Mouse (Mus musculus): ENCODE data around the gene Wnt5b.

Wnt5b gene

GRCm38 (mm10) chr6:119521931-119522391, 22.2 kb downstream of the Wnt5b start:
- in situ Hi-C loops (cut with MboI, MseI) = no loop called here

DNA sequence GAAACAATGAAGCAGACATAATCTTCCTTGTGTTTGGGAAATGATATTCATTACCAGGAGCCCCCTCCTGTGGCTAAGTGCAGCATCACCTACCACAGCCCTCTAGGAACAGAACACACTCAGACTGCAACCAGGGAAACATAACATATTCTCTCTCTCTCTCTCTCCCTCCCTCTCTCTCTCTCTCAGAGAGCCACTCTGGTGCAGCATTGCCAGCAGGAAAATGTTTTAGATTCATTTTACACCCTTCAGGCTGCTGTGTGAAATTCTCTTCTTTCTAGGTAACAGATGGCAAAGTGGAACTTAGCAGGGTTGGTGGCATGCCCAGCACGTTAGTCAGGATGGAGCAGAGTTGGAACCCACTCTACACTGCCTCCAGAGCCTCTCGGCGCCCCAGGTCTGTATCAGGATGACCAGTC, 22.7 kb downstream of the Wnt5b start:
- in situ Hi-C loops (cut with MboI, MseI) = no loop called here

- in situ Hi-C loops (cut with MboI, MseI) = no loop called here
Observed at GRCm38 (mm10) chr6:119520731-119521130, 23.4 kb downstream of the Wnt5b start.

DNA sequence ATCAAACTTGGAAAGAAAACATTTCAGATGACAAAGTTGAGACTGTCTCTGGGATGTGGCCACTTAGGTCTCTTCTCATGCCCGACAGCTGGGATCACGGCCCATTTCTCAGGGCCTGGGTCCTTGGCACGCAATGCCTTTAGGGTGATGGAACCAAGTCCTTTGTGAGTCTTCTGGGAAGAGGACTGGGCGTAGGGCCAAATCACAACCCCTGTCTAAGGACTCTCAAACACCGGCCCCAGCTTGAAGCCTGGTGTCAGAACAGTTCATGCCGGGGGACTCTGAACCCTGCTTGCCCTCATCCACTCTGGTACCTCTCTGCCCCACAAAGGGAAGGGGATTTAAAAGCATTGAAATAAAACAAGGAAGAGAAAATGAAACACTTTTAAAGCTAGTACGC, 30.1 kb downstream of the Wnt5b start:
- in situ Hi-C loops (cut with MboI, MseI) = no loop called here

GRCm38 (mm10) chr6:119513452-119513851, 30.7 kb downstream of the Wnt5b start:
- in situ Hi-C loops (cut with MboI, MseI) = no loop called here

DNA sequence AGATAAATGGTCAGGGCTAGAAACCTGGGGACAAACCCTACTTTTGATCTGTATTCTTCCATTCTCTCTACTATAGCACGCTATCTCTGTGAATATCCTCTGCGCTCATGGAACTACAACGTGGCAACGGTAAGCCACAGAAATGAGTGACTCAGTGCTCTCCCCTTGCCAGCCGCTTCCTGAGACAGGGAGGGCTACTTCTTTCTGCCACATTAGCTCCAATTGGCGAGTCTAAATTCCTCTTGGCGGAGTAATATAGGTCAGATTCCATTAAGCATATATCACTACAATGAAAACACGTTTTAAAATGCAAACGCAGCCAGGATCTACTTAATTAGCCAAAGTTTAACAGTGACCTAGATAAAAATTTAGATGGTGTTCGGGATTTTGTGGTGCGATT, 31.4 kb downstream of the Wnt5b start:
- in situ Hi-C loops (cut with MboI, MseI) = no loop called here

DNA sequence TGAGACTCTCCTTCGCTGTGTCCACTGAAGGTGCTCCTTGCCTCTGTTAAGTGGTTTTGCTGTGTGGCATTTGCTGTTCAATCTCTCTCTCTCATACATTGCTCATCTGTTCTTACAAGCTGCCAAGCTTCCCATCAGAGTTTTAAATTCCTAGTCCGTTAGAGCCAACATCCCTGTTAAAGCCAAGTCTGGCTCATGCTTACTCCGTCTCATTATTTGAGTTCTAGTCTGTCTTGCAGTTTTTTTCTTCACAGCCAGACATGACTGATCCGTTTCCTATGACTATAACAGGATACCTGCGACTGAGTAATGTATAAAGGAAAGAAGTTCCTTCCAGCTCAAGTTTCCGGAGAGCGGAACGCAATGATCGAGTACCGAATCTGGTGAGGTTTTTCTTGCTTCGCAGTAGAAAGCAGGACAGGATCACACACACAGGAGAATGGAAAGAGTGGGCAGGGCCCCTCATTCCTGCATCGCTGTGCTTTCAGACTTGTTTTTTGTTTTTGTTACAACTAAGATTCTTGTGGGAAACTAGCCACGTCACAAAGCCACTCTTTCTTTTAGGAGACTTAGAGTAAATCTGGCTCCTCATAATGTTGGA, 34.6 kb downstream of the Wnt5b start:
- in situ Hi-C loops (cut with MboI, MseI) = no loop called here

- in situ Hi-C loops (cut with MboI, MseI) = no loop called here
Observed at GRCm38 (mm10) chr6:119508634-119509375, 35.3 kb downstream of the Wnt5b start.

- in situ Hi-C loops (cut with MboI, MseI) = no loop called here
Observed at GRCm38 (mm10) chr6:119508221-119508620, 35.9 kb downstream of the Wnt5b start.

DNA sequence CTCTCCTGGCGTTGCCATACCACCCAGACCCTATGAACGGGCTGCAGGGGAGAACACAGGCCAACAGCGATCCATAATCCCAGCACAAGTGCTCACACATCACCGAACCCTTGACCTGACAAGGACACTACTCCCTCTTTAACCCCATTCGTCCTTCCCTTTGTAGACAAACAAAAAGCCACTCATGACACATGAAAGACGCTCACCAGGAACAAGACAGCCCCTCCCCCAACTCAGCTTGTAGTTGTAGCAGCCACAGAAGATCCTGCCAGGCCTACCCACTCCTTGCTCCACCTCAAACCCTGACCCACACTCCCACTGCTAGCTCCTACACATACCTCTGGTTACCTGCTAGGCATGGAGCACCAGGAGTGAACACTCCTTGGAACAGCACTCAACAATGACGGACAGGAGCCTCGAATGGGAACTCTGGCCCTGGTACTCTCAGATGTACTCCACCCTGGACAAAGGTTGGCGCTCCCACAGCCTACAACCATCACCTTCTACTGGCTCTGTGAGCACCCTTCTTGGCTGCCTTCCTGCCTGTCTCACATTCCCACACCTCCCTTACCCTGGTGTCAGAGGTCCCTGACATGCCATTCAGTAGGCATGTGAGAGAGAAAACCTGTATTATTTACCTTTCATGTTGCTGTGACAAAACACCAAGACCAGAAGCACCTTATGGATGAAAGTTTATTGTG, 38.5 kb downstream of the Wnt5b start:
- in situ Hi-C loops (cut with MboI, MseI) = no loop called here

DNA sequence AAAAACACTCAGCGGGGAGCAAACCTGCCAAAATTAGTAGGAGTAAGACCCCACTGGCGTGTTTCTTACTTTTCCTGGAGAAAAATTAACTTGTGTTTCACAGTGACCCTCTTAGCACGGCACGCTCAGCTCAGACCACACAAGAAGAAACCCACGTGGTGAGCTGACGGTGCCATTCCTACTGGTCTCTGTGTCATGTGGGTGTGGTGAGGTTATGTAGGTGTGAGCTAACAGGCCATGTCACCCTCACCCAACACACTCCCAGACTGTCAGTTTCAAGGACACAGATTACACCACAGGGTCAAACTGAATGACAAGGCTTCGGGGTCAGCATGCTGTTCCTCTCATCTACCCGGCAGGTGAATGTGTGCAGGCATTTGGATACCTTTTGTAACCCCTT, 39.4 kb downstream of the Wnt5b start:
- in situ Hi-C loops (cut with MboI, MseI) = no loop called here

- in situ Hi-C loops (cut with MboI, MseI) = no loop called here
Observed at GRCm38 (mm10) chr6:119502031-119502430, 42.1 kb downstream of the Wnt5b start.

DNA sequence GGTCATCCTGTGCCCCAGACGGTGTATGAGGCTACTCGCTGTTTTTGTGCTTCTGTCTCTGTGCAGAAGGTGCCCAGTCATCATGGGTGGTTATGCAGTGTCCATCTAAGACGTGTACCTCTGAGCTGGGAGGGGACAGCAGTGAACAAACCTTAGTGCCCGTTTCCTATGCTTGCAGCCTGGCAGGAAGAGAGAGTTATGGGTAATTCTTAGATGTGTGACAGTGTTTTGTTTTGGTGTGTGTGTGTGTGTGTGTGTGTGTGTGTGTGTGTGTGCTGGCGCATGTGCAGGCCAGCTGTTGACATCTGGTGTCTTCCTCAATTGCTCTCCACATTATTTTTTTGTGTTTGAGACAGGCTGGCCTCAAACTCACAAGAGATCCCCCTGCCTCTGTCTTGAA, 44.1 kb downstream of the Wnt5b start:
- in situ Hi-C loops (cut with MboI, MseI) = no loop called here

DNA sequence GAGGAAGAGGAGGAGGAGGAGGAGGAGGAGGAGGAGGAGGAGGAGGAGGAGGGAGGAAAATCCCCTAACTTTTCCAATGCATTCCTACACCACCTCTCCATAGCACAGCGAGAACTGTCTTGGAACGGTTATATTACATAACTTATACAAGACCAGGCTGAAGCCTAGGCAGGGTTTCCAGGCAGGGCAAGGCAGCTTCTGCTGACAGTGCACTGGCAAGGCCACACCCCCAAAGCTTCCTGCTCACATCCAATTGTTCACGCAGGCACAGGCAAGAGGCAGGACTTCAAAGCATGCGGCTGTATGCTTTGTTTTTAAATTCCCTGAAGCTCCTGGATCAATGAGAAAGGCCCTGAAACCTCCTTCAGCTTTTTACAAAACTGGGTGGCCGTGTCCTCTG, 44.9 kb downstream of the Wnt5b start:
- in situ Hi-C loops (cut with MboI, MseI) = loop anchor here (10.0 to 25.0 kb wide), 2 partner anchors 413 to 716 kb away; partner anchors contain the start of gene Rad52

- in situ Hi-C loops (cut with MboI, MseI) = loop anchor here (10.0 to 25.0 kb wide), 2 partner anchors 420 to 722 kb away; partner anchors contain the start of gene Rad52
Observed at GRCm38 (mm10) chr6:119492630-119493014, 51.5 kb downstream of the Wnt5b start.

DNA sequence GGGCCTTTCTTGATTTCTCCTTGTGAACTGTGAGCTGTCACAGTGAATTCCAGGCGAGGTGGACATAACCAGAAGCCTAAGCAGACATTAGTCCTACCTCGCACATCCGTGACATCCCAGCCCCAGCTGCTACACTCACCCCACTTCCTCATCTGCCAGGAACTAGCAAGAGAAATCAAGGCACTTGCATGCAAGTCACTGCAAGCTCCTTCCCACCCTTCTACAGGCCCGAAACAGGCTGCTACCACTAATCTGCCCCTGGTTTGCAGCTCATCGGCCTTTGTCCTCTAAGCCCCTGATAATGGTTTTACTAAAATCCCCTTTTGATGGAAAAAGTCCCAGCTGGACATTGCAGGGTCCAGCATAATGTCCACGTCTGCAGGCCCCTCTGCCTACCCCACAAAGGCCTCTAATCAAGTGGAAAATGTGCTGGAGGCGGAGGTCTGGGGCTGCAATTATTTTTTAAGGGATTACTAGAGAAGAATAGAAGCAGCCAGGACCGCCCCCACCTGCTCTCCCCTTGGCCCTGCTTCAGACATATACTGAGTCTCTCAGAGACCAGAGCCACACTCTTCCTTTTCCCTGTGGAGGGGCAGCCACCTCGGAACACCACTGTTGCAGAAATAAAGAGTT, 52.0 kb downstream of the Wnt5b start:
- in situ Hi-C loops (cut with MboI, MseI) = loop anchor here (10.0 to 25.0 kb wide), 2 partner anchors 420 to 723 kb away; partner anchors contain the start of gene Rad52

DNA sequence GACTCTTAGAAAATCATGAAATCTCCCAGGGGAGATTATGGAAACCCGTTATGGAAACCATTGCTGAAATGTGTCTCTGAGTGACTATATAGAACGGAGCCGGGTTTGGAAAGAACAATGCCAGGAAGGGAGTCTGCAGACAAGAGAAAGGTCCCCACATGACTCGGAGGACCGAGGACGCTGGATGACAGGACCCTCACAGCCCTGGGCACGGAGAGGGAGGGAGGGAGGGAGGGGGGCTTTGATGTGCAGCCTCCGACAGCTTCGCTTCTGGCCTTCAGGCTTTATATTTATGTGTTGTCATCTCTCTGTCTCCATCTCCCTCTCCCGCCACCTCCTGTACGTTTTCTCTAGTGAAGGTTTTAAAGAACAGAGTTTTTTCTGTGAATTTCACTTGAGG, 53.1 kb downstream of the Wnt5b start:
- in situ Hi-C loops (cut with MboI, MseI) = loop anchor here (10.0 to 25.0 kb wide), 2 partner anchors 421 to 724 kb away; partner anchors contain the start of gene Rad52

GRCm38 (mm10) chr6:119490549-119490948, 53.6 kb downstream of the Wnt5b start:
- in situ Hi-C loops (cut with MboI, MseI) = loop anchor here (10.0 to 25.0 kb wide), 2 partner anchors 422 to 724 kb away; partner anchors contain the start of gene Rad52

DNA sequence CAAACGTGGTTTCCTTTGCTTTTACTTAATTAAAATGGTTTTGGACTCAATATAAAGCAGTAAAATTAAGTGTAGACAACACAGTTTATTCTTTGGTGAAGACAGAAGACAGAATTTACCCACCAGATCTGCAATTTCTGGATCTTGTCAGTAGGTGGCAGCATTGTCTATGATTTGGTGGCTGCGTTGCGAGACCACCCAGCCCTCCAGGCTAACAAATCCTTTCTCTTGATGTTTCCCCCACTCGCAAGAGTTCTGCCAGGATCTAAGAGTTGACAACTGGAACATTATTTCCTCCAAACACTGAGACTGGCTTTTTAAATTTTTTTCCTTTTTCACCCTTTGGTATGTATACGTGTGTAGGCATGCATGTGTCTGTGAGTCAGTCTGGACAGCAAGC, 54.4 kb downstream of the Wnt5b start:
- in situ Hi-C loops (cut with MboI, MseI) = loop anchor here (10.0 to 25.0 kb wide), 2 partner anchors 423 to 725 kb away; partner anchors contain the start of gene Rad52

DNA sequence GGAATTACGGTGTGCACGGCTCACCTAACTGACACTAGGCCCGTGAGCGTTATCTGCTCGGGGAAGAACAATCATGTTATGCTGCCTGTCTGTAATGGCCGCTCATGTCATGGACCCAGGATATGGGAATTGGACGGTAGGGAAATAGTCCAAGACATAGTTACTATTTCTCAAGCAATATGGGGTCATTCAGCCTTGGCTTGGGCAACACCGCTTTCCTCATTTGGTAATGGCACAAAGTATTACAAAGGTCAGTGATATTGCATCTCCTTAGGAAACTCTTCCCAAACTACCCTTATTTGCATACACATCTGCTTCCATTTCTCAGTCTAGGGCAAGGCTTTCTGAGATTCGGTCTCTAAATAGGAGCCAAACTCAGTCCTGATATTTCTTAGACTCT, 56.5 kb downstream of the Wnt5b start:
- in situ Hi-C loops (cut with MboI, MseI) = loop anchor here (25.0 kb wide), 1 partner anchor 425 kb away; the partner anchor contains the start of gene Rad52

DNA sequence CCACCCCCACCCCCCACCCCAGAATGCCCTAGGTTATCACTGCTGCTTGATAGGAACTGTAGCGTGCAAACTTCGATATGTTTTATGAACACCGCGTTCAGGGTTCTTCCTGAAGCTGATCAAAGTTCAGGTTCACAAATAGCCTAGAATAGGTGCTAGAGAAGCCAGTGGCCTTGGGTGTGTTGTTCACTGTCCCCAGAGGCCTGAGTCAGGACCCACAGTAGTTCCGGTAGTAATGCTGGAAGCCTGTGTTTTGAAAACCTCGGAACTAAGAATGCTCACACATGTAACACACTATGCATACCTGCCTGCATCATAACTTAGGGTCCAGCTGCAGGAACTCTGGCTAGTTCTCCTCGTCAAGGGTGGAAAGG, 57.1 kb downstream of the Wnt5b start:
- in situ Hi-C loops (cut with MboI, MseI) = loop anchor here (25.0 kb wide), 1 partner anchor 425 kb away; the partner anchor contains the start of gene Rad52

Measured in T-helper 1 cell (primary cell).